Mouse (Mus musculus) liver, adult 2 months (tissue): Measurements from ENCODE around the gene Pwwp2b.

Experiments used
- CTCF ChIP-seq: fragments of 200-500 bp; IDR thresholded peaks from 2 replicates; pipeline ENCODE4 v1.5.1; 2011; ENCODE audit warnings: low read depth, low read length, control low read depth
- POLR2A ChIP-seq: fragments of 200-500 bp; IDR thresholded peaks from 2 replicates; pipeline ENCODE4 v1.6.1; 2011; ENCODE audit warnings: low read length, control low read depth; ENCODE audit not compliant: insufficient read depth; ENCODE audit errors: extremely low read depth

DNA sequence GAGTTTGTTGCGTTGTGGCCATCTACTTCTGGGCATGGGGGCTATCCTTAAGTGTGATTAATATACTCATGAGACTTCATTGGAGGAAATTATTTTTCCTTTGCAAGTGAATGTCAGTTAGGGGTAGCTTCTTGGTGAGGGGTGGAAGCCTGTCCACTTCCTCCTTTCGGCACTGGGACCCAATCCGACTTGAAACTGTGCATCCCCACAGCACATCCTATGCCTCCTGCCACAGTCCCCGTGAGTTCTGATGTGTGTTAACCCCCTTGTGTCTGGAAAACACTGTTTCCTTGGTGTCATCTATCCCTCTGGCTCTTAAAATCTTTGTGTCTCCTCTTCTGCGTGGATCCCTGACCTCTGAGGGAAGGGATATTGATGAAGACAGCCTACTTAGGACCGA is 47.1 kb upstream of the Pwwp2b start:
- no peak for TF ChIP-seq CTCF
- no peak for TF ChIP-seq POLR2A
